Mouse (Mus musculus): Measurements from ENCODE around the gene Mgll. TPM values are rescaled to one million over a fixed set of nuclear protein-coding genes. Genes with fewer than 3 reads are reported as not detected.
A peak's percentile ranks its signal among the peaks of the same experiment; 100 is the strongest.

Mgll gene
- polyA plus RNA-seq, 1 experiment from 2014 or later, result 104 TPM

DNA sequence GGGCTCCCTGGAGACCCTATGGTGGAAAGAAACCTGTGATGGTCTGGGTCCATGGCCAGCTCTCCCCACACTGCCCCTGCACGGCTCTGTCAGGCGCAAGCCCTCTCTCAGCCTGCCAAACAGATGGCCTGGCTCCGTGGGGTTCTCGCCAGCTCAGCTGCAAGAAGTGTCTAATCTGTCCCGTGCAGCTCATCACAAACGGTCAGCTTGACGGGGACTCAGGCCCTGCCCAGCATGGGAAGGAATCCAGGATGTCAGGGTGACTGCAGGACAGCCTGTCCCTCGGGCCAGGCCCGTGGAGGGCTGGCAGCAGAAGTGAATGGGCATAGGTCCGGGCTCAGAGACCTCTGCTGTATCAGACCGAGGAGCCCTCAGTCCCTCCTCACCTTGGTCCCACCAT is 97.7 kb downstream of the Mgll start:
- Histone ChIP-seq H3K4me2 (replicated peaks; ENCODE audit: low read depth, low read length) (no peak overlapping the region), H3K9me3 (ENCODE audit: control insufficient read depth, low read depth, low read length) (no peaks in the 10 kb centered on the region), H3K27ac (ENCODE audit: low read length) (no peak overlapping the region), H3K9ac (replicated peaks; ENCODE audit: low read depth, low read length) (no peak overlapping the region), H3K4me3 (ENCODE audit: low read depth, low read length) (no peak overlapping the region), H3K27me3 (ENCODE audit: control insufficient read depth, insufficient read depth, low read length) (no peaks in the 10 kb centered on the region), H3K4me1 (ENCODE audit: control insufficient read depth, insufficient read depth, low read length) (peaks cover 2% of the 10 kb centered on the region; the same call in 1 of the 2 replicates), H3K36me3 (ENCODE audit: control insufficient read depth, insufficient read depth, low read length) (no peaks in the 10 kb centered on the region; the same call in 1 of the 2 replicates)
- 65% methylated on average over 11 of the region's 11 CpGs for WGBS
- ATAC-seq (ENCODE audit: insufficient number of reproducible peaks, insufficient read depth, low FRiP score, low read depth), result no peak

DNA sequence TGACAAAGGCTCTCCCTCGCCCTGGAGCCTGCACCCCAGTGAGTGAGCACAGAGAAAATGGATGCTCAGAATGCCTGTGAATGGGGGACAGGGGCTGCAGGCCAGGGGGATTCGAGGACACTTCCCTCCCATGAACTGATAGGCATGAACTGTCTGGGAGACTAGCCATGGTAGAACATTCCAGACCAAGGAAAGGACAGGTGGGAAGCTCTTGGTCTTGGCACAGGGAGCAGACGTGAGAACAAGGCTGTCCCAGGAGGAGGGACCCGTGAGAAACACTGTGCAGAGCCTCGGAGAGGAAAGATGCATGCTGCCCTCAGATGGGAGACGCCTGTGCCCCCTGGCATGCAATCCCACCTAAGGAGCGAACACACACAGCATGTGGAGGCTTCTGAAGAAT is 100.0 kb downstream of the Mgll start:
- no peak overlapping the region for H3K9ac ChIP-seq (replicated peaks; ENCODE audit: low read depth, low read length)
- 70% methylated on average over 7 of the region's 7 CpGs for WGBS

DNA sequence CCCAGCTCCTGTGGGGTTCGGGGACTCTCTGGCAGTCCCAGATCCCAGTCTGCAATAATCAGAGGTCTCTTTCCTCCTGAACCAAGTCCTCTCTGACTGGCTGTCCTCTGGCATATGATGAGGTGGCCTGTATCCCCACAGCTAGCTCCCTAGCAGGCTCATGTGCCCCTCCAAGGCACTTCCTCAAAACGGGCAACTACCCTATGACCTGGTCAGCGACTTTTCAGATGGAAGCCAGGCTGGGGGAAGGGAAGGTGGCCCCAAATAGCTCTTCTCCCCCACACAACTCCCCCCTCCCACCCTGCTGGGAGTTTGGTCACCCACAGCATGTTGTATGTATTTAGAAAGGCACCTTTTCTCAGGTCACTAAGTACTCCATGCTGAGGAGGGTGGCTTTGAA is 101.9 kb downstream of the Mgll start:
- H3K9me3 ChIP-seq (ENCODE audit: control insufficient read depth, low read depth, low read length), result no peaks in the 10 kb centered on the region
- H3K4me1 ChIP-seq (ENCODE audit: control insufficient read depth, insufficient read depth, low read length), result peaks cover 6% of the 10 kb centered on the region; the same call in 1 of the 2 replicates
- 44% methylated on average over 3 of the region's 3 CpGs for WGBS
- ATAC-seq (ENCODE audit: insufficient number of reproducible peaks, insufficient read depth, low FRiP score, low read depth), result no peak
- H3K4me3 ChIP-seq (ENCODE audit: low read depth, low read length), result no peak overlapping the region
- no peaks in the 10 kb centered on the region for H3K27me3 ChIP-seq (ENCODE audit: control insufficient read depth, insufficient read depth, low read length)
- H3K4me2 ChIP-seq (replicated peaks; ENCODE audit: low read depth, low read length), result no peak overlapping the region
- H3K9ac ChIP-seq (replicated peaks; ENCODE audit: low read depth, low read length), result no peak overlapping the region
- no peak overlapping the region for H3K27ac ChIP-seq (ENCODE audit: low read length)
- H3K36me3 ChIP-seq (ENCODE audit: control insufficient read depth, insufficient read depth, low read length), result no peaks in the 10 kb centered on the region; the same call in 1 of the 2 replicates

More for the DNA sequence above, 100.0 kb downstream of the Mgll start:
- H3K4me2 ChIP-seq (replicated peaks; ENCODE audit: low read depth, low read length), result no peak overlapping the region
- H3K4me3 ChIP-seq (ENCODE audit: low read depth, low read length), result no peak overlapping the region
- ATAC-seq (ENCODE audit: insufficient number of reproducible peaks, insufficient read depth, low FRiP score, low read depth), result no peak
- H3K27me3 ChIP-seq (ENCODE audit: control insufficient read depth, insufficient read depth, low read length), result no peaks in the 10 kb centered on the region
- no peaks in the 10 kb centered on the region for H3K9me3 ChIP-seq (ENCODE audit: control insufficient read depth, low read depth, low read length)
- H3K4me1 ChIP-seq (ENCODE audit: control insufficient read depth, insufficient read depth, low read length), result peaks cover 6% of the 10 kb centered on the region; the same call in 1 of the 2 replicates
- H3K27ac ChIP-seq (ENCODE audit: low read length), result no peak overlapping the region
- no peaks in the 10 kb centered on the region; the same call in 1 of the 2 replicates for H3K36me3 ChIP-seq (ENCODE audit: control insufficient read depth, insufficient read depth, low read length)

DNA sequence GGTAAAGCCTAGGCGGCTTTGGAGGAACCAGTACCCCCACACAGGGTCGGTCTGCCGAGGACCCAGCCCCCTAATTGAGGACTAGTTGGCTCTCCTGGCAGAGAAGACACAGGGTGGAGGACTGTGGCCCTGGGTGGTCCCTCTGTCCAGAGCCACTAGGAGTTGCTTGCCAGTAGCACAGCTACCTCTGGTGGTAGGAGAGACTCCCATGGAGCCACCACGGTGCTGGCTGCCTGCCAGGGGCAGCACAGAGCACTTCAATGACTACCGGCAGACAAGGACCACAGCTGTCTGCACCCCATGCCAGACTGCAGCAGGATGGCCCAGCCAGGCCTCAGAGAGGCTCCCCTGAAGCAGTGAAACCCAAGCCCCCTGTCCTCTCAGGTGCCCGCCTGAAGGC is 102.3 kb downstream of the Mgll start:
- Histone ChIP-seq H3K4me3 (ENCODE audit: low read depth, low read length) (no peak overlapping the region), H3K9me3 (ENCODE audit: control insufficient read depth, low read depth, low read length) (no peaks in the 10 kb centered on the region), H3K27me3 (ENCODE audit: control insufficient read depth, insufficient read depth, low read length) (no peaks in the 10 kb centered on the region), H3K4me1 (ENCODE audit: control insufficient read depth, insufficient read depth, low read length) (peaks cover 6% of the 10 kb centered on the region; the same call in 1 of the 2 replicates), H3K4me2 (replicated peaks; ENCODE audit: low read depth, low read length) (no peak overlapping the region), H3K9ac (replicated peaks; ENCODE audit: low read depth, low read length) (no peak overlapping the region), H3K36me3 (ENCODE audit: control insufficient read depth, insufficient read depth, low read length) (no peaks in the 10 kb centered on the region; the same call in 1 of the 2 replicates), H3K27ac (ENCODE audit: low read length) (no peak overlapping the region)
- WGBS, result 32% methylated on average over 6 of the region's 6 CpGs
- ATAC-seq (ENCODE audit: insufficient number of reproducible peaks, insufficient read depth, low FRiP score, low read depth), result peak; percentile 47; the same call in 1 of the 2 replicates

DNA sequence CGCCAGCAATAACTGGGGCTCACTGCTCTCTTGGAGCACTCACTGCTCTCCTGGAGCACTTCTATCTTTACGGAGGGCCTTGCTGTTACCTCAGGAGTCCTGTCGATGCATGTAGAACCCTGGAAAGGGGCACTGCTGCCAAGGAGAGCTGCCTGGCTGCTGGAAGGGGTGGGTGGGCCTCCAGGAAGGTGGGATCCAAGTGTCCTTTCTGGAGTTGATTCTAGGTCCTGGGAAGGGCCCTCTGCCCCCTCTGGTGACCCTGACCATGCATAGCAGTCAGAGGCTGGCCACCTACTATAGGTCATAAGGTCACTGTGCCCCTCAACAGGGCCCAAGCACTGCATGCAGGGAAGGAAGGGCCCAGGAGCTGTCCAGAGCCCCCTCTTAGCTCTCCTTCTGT is 102.8 kb downstream of the Mgll start:
- no peak overlapping the region for H3K9ac ChIP-seq (replicated peaks; ENCODE audit: low read depth, low read length)
- WGBS, result 63% methylated on average over 3 of the region's 3 CpGs
- ATAC-seq (ENCODE audit: insufficient number of reproducible peaks, insufficient read depth, low FRiP score, low read depth), result no peak
- no peaks in the 10 kb centered on the region; the same call in 1 of the 2 replicates for H3K36me3 ChIP-seq (ENCODE audit: control insufficient read depth, insufficient read depth, low read length)
- no peak overlapping the region for H3K4me3 ChIP-seq (ENCODE audit: low read depth, low read length)
- H3K4me1 ChIP-seq (ENCODE audit: control insufficient read depth, insufficient read depth, low read length), result peaks cover 6% of the 10 kb centered on the region; the same call in 1 of the 2 replicates
- no peaks in the 10 kb centered on the region for H3K9me3 ChIP-seq (ENCODE audit: control insufficient read depth, low read depth, low read length)
- no peak overlapping the region for H3K4me2 ChIP-seq (replicated peaks; ENCODE audit: low read depth, low read length)
- no peak overlapping the region for H3K27ac ChIP-seq (ENCODE audit: low read length)
- H3K27me3 ChIP-seq (ENCODE audit: control insufficient read depth, insufficient read depth, low read length), result no peaks in the 10 kb centered on the region

DNA sequence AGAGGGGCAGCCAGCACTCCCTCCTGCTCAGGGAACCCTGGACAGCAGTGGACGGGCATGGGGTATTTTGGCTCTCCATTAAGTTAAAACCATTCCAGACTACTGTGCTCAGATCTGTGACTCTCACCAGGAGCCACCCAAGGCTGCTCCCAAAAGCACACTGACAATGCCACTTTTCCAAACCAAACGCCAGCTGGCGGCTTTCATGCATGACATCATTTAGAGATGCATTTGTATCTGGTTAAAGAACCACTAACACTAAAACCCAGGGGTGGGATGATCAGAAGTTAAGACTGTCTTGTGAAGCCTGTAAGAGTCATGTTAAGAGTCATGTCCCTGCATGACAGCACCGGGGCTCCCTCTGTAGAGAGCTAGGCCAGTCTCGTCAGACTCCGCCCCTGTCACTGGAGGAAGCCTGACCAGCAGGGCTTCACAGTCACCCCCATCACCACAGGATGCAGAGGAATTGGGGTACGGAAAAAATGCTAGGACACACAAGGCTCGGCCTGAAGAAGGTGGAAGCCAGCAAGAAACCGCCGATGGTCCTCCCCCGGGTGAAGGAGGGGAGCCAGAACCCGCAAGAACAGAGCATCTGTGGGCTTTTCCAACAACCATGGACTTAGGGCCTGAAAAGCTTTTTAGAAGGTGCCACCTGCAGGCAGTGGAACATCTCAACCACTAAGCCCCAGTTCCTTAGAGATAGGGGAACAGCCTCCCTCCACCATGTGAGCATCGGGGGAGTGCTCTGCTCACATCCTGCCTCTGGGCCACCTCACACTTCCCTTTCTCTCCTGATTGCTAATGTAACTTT is 103.4 kb downstream of the Mgll start:
- no peak overlapping the region for H3K4me2 ChIP-seq (replicated peaks; ENCODE audit: low read depth, low read length)
- no peaks in the 10 kb centered on the region; the same call in 1 of the 2 replicates for H3K36me3 ChIP-seq (ENCODE audit: control insufficient read depth, insufficient read depth, low read length)
- no peaks in the 10 kb centered on the region for H3K9me3 ChIP-seq (ENCODE audit: control insufficient read depth, low read depth, low read length)
- no peaks in the 10 kb centered on the region for H3K27me3 ChIP-seq (ENCODE audit: control insufficient read depth, insufficient read depth, low read length)
- WGBS, result 56% methylated on average over 13 of the region's 13 CpGs
- ATAC-seq (ENCODE audit: insufficient number of reproducible peaks, insufficient read depth, low FRiP score, low read depth), result no peak
- no peak overlapping the region for H3K27ac ChIP-seq (ENCODE audit: low read length)
- H3K4me1 ChIP-seq (ENCODE audit: control insufficient read depth, insufficient read depth, low read length), result peaks cover 6% of the 10 kb centered on the region; the same call in 1 of the 2 replicates
- no peak overlapping the region for H3K9ac ChIP-seq (replicated peaks; ENCODE audit: low read depth, low read length)
- no peak overlapping the region for H3K4me3 ChIP-seq (ENCODE audit: low read depth, low read length)

DNA sequence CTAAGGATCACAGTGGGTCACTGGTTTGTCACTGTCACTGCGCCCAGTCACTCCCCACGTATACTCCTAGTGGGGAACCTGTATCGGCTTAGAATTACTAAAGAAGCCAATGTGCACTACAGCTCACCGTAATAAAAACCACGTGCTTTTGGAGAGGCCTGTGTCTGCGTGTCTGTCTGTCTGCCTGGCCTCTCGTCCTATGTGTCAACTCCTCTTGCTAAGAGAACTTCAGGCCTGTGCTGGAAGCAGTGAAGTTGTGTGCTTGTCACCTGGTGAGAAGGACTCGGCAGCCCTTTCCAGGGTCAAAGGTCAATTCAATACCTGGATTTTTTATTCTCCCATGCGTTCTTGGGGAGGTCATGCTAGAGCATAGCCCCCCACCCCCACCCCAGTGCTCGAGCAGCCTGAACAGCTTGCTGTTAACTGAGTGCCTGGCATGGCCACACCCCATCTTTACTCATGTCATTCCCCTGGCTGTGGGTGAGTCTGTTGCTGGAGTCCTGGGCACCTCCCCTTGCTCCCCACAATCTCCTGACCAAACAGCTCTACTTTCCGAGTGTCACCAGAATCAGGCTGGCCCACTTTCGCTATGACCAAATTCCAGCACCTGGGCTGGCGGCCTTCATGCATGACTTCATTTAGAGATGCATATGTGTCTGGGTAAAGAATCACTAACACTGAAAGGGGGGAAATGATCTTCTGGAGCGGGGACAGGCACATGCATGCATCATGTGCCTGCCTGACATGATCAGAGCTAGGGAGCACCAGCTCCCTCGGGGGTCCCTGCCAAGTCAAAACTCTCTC is 104.2 kb downstream of the Mgll start:
- H3K27me3 ChIP-seq (ENCODE audit: control insufficient read depth, insufficient read depth, low read length), result no peaks in the 10 kb centered on the region
- 66% methylated on average over 15 of the region's 15 CpGs for WGBS
- no peak overlapping the region for H3K27ac ChIP-seq (ENCODE audit: low read length)
- H3K36me3 ChIP-seq (ENCODE audit: control insufficient read depth, insufficient read depth, low read length), result no peaks in the 10 kb centered on the region; the same call in 1 of the 2 replicates
- H3K9me3 ChIP-seq (ENCODE audit: control insufficient read depth, low read depth, low read length), result no peaks in the 10 kb centered on the region
- ATAC-seq (ENCODE audit: insufficient number of reproducible peaks, insufficient read depth, low FRiP score, low read depth), result no peak
- no peak overlapping the region for H3K9ac ChIP-seq (replicated peaks; ENCODE audit: low read depth, low read length)
- peaks cover 6% of the 10 kb centered on the region; the same call in 1 of the 2 replicates for H3K4me1 ChIP-seq (ENCODE audit: control insufficient read depth, insufficient read depth, low read length)
- H3K4me3 ChIP-seq (ENCODE audit: low read depth, low read length), result no peak overlapping the region
- H3K4me2 ChIP-seq (replicated peaks; ENCODE audit: low read depth, low read length), result no peak overlapping the region

DNA sequence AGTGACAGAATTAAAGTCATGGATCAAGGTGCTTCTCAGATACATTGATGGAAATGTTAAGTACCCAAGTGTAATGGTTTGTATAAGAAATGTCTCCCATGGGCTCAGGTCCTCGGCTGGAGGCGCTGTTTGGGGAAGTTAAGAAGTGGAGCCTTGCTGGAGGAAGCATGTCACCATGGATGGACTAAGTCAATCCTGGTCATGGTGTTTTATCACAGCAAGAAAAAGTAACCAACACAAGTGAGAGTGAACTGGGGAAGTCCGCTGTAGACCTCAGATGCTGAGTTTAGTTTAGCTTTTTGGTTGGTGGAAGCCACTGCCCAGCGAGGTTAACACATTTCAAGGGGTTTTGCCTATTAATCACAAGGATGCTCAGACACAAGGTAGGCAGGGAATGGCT is 105.4 kb downstream of the Mgll start:
- Histone ChIP-seq H3K4me1 (ENCODE audit: control insufficient read depth, insufficient read depth, low read length) (peaks cover 6% of the 10 kb centered on the region; the same call in 1 of the 2 replicates), H3K36me3 (ENCODE audit: control insufficient read depth, insufficient read depth, low read length) (no peaks in the 10 kb centered on the region; the same call in 1 of the 2 replicates), H3K9me3 (ENCODE audit: control insufficient read depth, low read depth, low read length) (no peaks in the 10 kb centered on the region), H3K27ac (ENCODE audit: low read length) (no peak overlapping the region), H3K9ac (replicated peaks; ENCODE audit: low read depth, low read length) (no peak overlapping the region), H3K27me3 (ENCODE audit: control insufficient read depth, insufficient read depth, low read length) (no peaks in the 10 kb centered on the region), H3K4me2 (replicated peaks; ENCODE audit: low read depth, low read length) (no peak overlapping the region), H3K4me3 (ENCODE audit: low read depth, low read length) (no peak overlapping the region)
- ATAC-seq (ENCODE audit: insufficient number of reproducible peaks, insufficient read depth, low FRiP score, low read depth), result no peak
- 79% methylated on average over 4 of the region's 4 CpGs for WGBS
